Mouse (Mus musculus): ENCODE data around the gene Thsd7a. TPM values are rescaled to one million over a fixed set of nuclear protein-coding genes. Genes with fewer than 3 reads are reported as not detected.
A peak's percentile ranks its signal among the peaks of the same experiment; 100 is the strongest.

The Thsd7a gene
- total RNA-seq, 2 experiments from 2014 or later: 42.9 to 43.3 TPM

DNA sequence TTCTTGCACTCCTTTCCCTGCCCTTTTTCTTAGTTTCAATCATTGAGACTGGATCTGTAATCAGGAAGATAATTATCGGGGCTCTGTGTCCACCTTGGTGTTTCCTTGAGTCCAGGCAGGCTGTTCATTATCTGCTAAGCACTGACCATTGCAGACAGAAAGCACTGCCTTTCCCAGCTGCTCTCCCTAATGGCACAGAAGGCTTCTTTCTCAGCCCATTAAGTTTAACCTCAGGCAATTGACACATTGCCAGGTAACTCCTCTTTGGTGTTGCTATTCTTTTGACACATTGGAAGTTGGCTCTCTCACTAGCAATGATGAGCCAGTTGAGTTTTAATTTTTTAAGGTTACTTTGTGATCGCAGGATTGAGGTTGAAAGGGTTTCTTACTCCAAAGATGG lies 441.7 kb downstream of the Thsd7a start:
- no peak for DNase-seq (ENCODE audit: low spot score in 2 of 2)
- TF ChIP-seq CTCF (conservative IDR thresholded peaks at IDR 0.05): no peak
- no peak overlapping the region for H3K27ac ChIP-seq

DNA sequence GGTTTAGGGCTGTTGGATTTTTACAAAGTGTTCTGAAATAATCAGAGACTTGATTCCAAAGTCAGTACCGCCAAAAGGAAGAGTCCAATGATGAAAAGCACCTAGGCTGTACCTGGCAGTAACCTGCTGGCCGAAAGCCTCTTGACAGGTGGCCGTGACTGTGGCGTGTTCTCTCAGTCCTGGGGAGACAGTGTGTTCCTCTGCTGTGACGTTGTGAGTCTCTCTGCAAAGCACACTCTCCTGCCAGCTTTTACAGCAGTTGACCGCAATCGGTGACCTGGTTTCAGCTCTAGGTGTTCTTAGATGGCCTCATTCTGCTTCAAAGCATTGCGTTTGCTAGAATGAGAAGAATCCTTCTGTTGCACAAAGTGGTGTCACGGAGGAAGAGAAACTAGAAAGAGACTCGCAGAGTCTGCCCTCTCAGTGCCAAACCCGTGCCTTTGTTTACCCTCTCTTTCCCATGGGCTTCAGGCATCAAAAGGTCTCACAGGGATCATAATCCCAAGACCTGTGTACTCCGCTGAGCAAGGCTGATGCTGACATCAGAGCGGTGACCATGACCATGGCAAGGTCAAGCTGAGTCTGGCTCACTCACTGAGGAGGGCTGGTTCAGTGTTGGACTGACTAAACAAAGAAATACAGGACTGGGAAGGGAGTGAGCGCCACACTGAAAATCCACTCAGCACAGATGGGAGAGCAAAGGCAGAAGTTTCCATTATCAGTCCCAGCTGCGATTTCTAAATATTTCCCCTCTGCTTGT lies 486.4 kb downstream of the Thsd7a start:
- H3K4me3 ChIP-seq: no peak overlapping the region
- DNase-seq (ENCODE audit: low spot score in 2 of 2): no peak
- no peak overlapping the region for H3K27ac ChIP-seq
- TF ChIP-seq CTCF (conservative IDR thresholded peaks at IDR 0.05): 0 out of 2 replicates have a peak, but pooled peaks have one; percentile 13

More for the DNA sequence above, 441.7 kb downstream of the Thsd7a start:
- no peak overlapping the region for H3K4me3 ChIP-seq

Measured in layer of hippocampus, adult 2 months (tissue).